Mouse (Mus musculus) myocyte (in vitro differentiated cells): Measurements from ENCODE around the gene Svs5.
"Not testable (repeated sequence)": the region's sequence is repeated elsewhere in the genome, so short reads cannot be mapped to it uniquely, and the experiment has no call there.

Experiments used
- CEBPB ChIP-seq: IDR thresholded peaks from 2 replicates; pipeline ENCODE4 v1.6.1; 2011; ENCODE audit warnings: mild to moderate bottlenecking, moderate library complexity; ENCODE audit not compliant: poor library complexity, insufficient read depth, severe bottlenecking
- E2F4 ChIP-seq: IDR thresholded peaks from one replicate; pipeline ENCODE4 v1.6.1; 2011; ENCODE audit warnings: mild to moderate bottlenecking, control low read depth, moderate library complexity; ENCODE audit not compliant: insufficient read depth
- MAX ChIP-seq: IDR thresholded peaks from one replicate; pipeline ENCODE4 v1.6.1; 2011; ENCODE audit warnings: low read depth, mild to moderate bottlenecking, control low read depth
- MYOG ChIP-seq, 3 experiments: IDR thresholded peaks; one replicate each; pipeline ENCODE4 v1.6.1; 2011; ENCODE audit warnings: control low read depth in 2 of 3, low read depth in 2 of 3, mild to moderate bottlenecking in 2 of 3; ENCODE audit not compliant: insufficient read length in 2 of 3, control insufficient read depth in 1 of 3, insufficient read depth in 1 of 3
- POLR2A ChIP-seq: IDR thresholded peaks from one replicate; pipeline ENCODE4 v1.6.1; 2011; ENCODE audit warnings: low read depth, mild to moderate bottlenecking, control low read depth, moderate library complexity; ENCODE audit not compliant: insufficient read length
- POLR2AphosphoS2 ChIP-seq: IDR thresholded peaks from one replicate; pipeline ENCODE4 v1.6.1; 2011; ENCODE audit warnings: low read depth, control low read depth; ENCODE audit not compliant: insufficient read length
- REST ChIP-seq: IDR thresholded peaks from one replicate; pipeline ENCODE4 v1.6.1; 2011; ENCODE audit warnings: mild to moderate bottlenecking, control low read depth, moderate library complexity; ENCODE audit not compliant: insufficient read depth, insufficient read length
- SRF ChIP-seq: IDR thresholded peaks from one replicate; pipeline ENCODE4 v1.6.1; 2011; ENCODE audit warnings: low read depth; ENCODE audit not compliant: control insufficient read depth, insufficient read length
- TCF12 ChIP-seq: IDR thresholded peaks from one replicate; pipeline ENCODE4 v1.6.1; 2011; ENCODE audit warnings: mild to moderate bottlenecking, control low read depth; ENCODE audit not compliant: poor library complexity, insufficient read depth, severe bottlenecking
- TCF3 ChIP-seq: IDR thresholded peaks from one replicate; pipeline ENCODE4 v1.6.1; 2011; ENCODE audit warnings: low read depth, control low read depth; ENCODE audit not compliant: insufficient read length
- USF1 ChIP-seq: IDR thresholded peaks from one replicate; pipeline ENCODE4 v1.6.1; 2011; ENCODE audit warnings: low read depth, mild to moderate bottlenecking, control low read depth, moderate library complexity

- TF ChIP-seq POLR2A; MAX; MYOG (IDR thresholded peaks at IDR 0.05; ENCODE audit: control insufficient read depth in 1 of 3, insufficient read depth in 1 of 3, insufficient read length in 2 of 3, low read depth in 2 of 3); SRF; E2F4; REST; USF1; POLR2AphosphoS2; CEBPB; TCF12; TCF3: not testable (repeated sequence)
These were observed at the start of gene Svs5 for GRCm38 (mm10) chr2:164332440-164332839.
